7 mouse cellular contexts compared by ENCODE assay signal in genomic region chr10:37137531-37138310, GRCm38 (mm10). TPM values are rescaled to one million over a fixed set of nuclear protein-coding genes. Genes with fewer than 3 reads are reported as not detected.
DNase-seq lines count a peak whose midpoint lies in the region; ATAC-seq and TF ChIP-seq lines count a peak whose summit lies in the region.

No protein-coding gene starts in this region.

- no peaks in the 10 kb centered on the region for H3K27me3 ChIP-seq in heart, adult 2 months (ENCODE audit: control insufficient read depth, insufficient read depth, low read length)
- no peaks in the 10 kb centered on the region for H3K27me3 ChIP-seq in limb, embryonic 12.5 days
- no peaks in the 10 kb centered on the region for H3K27me3 ChIP-seq in midbrain, postnatal 0 days (ENCODE audit: insufficient read depth, low read length)

- H3K4me2 ChIP-seq in limb, embryonic 12.5 days = peak overlapping the region; percentile 32
- peak overlapping the region; percentile 74 for H3K4me2 ChIP-seq in midbrain, postnatal 0 days (ENCODE audit: low read depth, low read length, poor library complexity, severe bottlenecking)

- peak overlapping the region; percentile 98 for H3K27ac ChIP-seq in heart, adult 2 months
- H3K27ac ChIP-seq in limb, embryonic 12.5 days = peak overlapping the region; percentile 99
- peak overlapping the region; percentile 98 for H3K27ac ChIP-seq in midbrain, postnatal 0 days (ENCODE audit: low read depth, low read length)

- no peak for TF ChIP-seq CTCF in heart, adult 2 months (IDR thresholded peaks at IDR 0.05)
- TF ChIP-seq CTCF in midbrain, postnatal 0 days (IDR thresholded peaks at IDR 0.05) = no peak

- intact Hi-C loops in heart, adult 2 months (cut with DNase I) = loop anchor here (2.0 to 10.0 kb wide), 7 partner anchors 31 to 1417 kb away; no protein-coding TSS in a partner anchor

- no peaks in the 10 kb centered on the region; the same call in 1 of the 2 replicates for H3K79me2 ChIP-seq in heart, adult 2 months (replicated peaks; ENCODE audit: control insufficient read depth, insufficient read depth, low read length)

- peaks cover 6% of the 10 kb centered on the region for H3K4me1 ChIP-seq in heart, adult 2 months (ENCODE audit: control insufficient read depth, insufficient read depth, low read length)
- peaks cover 7% of the 10 kb centered on the region for H3K4me1 ChIP-seq in limb, embryonic 12.5 days (replicated peaks)
- peaks cover 3% of the 10 kb centered on the region; the same call in 1 of the 2 replicates for H3K4me1 ChIP-seq in midbrain, postnatal 0 days (ENCODE audit: insufficient read depth, low read length)

- no peak for ATAC-seq in limb, embryonic 12.5 days (ENCODE audit: insufficient number of reproducible peaks, insufficient read depth, low FRiP score, low TSS enrichment, low read depth)
- ATAC-seq in midbrain, postnatal 0 days (ENCODE audit: low FRiP score) = peak; percentile 1; the same call in 1 of the 2 replicates

- no peak for TF ChIP-seq EP300 in heart, adult 2 months (IDR thresholded peaks at IDR 0.05; ENCODE audit: insufficient read depth, low read depth, low read length)

- H3K36me3 ChIP-seq in heart, adult 2 months (ENCODE audit: control insufficient read depth, insufficient read depth, low read length) = peaks cover 16% of the 10 kb centered on the region
- H3K36me3 ChIP-seq in limb, embryonic 12.5 days = peaks cover 31% of the 10 kb centered on the region
- peaks cover 7% of the 10 kb centered on the region; the same call in 1 of the 2 replicates for H3K36me3 ChIP-seq in midbrain, postnatal 0 days (ENCODE audit: insufficient read depth, low read length)

- H3K4me3 ChIP-seq in heart, adult 2 months = peak overlapping the region; percentile 68
- H3K4me3 ChIP-seq in limb, embryonic 12.5 days (replicated peaks) = peak overlapping the region; percentile 98
- H3K4me3 ChIP-seq in midbrain, postnatal 0 days (ENCODE audit: low read depth, low read length) = peak overlapping the region; percentile 75

- DNase-seq in adrenal gland, postnatal 25 days = peak; percentile 45
- peak; percentile 42 for DNase-seq in embryo, embryonic 11.5 days (ENCODE audit: low read depth, low spot score)
- DNase-seq in heart, adult 2 months = peak; percentile 71 to 73
- DNase-seq in kidney, adult 9 months = peak; percentile 45
- peak; percentile 82 for DNase-seq in midbrain, postnatal 0 days (ENCODE audit: low spot score)
- DNase-seq in spleen, postnatal 36 days (ENCODE audit: low spot score in 2 of 2) = peak; percentile 31 to 38

- under 1% methylated on average over 24 of the region's 24 CpGs for WGBS in heart, adult 2 months
- under 1% methylated on average over 24 of the region's 24 CpGs for WGBS in limb, embryonic 12.5 days
- WGBS in midbrain, postnatal 0 days = under 1% methylated on average over 24 of the region's 24 CpGs

- H3K9me3 ChIP-seq in limb, embryonic 12.5 days = no peaks in the 10 kb centered on the region
- H3K9me3 ChIP-seq in midbrain, postnatal 0 days (ENCODE audit: low read length) = no peaks in the 10 kb centered on the region

- TF ChIP-seq POLR2A in heart, adult 2 months (IDR thresholded peaks at IDR 0.05; ENCODE audit: insufficient read depth, low read depth, low read length) = no peak

- H3K9ac ChIP-seq in heart, adult 2 months (ENCODE audit: low read depth, low read length) = peak overlapping the region; percentile 77
- H3K9ac ChIP-seq in limb, embryonic 12.5 days (replicated peaks) = peak overlapping the region; percentile 100
- H3K9ac ChIP-seq in midbrain, postnatal 0 days (replicated peaks; ENCODE audit: low read length, poor library complexity, severe bottlenecking) = peak overlapping the region; percentile 96

RNA-seq across cellular contexts. Expression of gene Marcks, which starts 1.0 kb away (rescaled TPM):
- total RNA-seq in adrenal gland, postnatal 25 days (2021) = 59.9 and 88.0 TPM in 2 replicates
- 10 to 100 TPM; 26.3 to 32.7 TPM for total RNA-seq in heart, adult 2 months (2021)
- polyA plus RNA-seq in heart, adult 2 months (2012; rRNA removed) = 9.7 and 15.8 TPM in 2 replicates
- 182 and 199 TPM in 2 replicates for polyA plus RNA-seq in limb, embryonic 12.5 days (2016; fragmentation: Nextera tagmentation; extraction: Ambion mirVana)
- 488 and 535 TPM in 2 replicates for total RNA-seq in midbrain, postnatal 0 days (2014; rRNA removed)
- polyA plus RNA-seq in midbrain, postnatal 0 days (2015; fragmentation: Nextera tagmentation; extraction: Ambion mirVana) = 230 and 265 TPM in 2 replicates
